Mouse (Mus musculus): ENCODE measurements around the gene Cbfa2t2.

DNA sequence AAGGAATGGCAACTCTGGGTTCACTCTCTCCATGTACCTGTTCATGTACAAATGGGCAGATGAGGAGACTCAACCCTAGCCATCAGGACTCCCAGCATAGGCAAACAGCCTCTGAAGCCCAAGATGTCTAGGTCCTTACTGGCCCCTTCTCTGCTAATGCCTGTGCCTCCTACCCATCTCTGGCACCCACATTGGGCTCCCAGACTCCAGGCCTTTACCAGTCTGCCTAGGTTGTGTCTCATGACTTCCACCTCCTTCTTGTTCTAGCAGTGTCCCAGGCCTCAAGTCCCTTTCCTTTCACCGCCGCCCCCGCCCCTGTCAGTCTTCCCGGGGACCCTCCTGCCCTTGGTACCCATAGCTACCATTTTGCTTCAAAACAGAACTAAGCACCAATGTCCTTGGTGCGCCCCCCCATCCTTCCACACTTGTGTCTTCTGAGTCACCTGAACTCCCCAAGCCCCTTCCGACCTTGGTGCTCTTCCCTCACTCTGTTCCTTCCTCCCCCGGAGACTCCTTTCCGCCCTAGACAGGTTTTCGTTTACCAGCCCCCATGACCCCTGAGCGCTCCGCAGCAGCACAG is 29.1 kb upstream of the Cbfa2t2 start:
- TF ChIP-seq CTCF (IDR thresholded peaks at IDR 0.05; ENCODE audit: borderline replicate concordance, insufficient read depth, low read length) (no peak), POLR2A (IDR thresholded peaks at IDR 0.05; ENCODE audit: low read depth, low read length) (no peak)
